Mouse (Mus musculus) liver, embryonic 13.5 days (tissue): Measurements from ENCODE around the gene Tbx3. TPM values are rescaled to one million over a fixed set of nuclear protein-coding genes. Genes with fewer than 3 reads are reported as not detected.

ENCODE experiments used
- ATAC-seq: fragments of 200-750 bp; cut with Nextera tagmentation; 2 replicates; pipeline ENCODE4 v1.8.0; 2017; ENCODE audit warnings: low read depth, mild to moderate bottlenecking, moderate number of reproducible peaks, moderate library complexity
- DNase-seq: peaks from one replicate; pipeline ENCODE4 v3.0.0; 2022
- H3K27ac ChIP-seq: fragments of 300-500 bp; sonication (generic); 2 replicates; pipeline ENCODE4 v1.5.1; 2015; ENCODE audit warnings: moderate library complexity, mild to moderate bottlenecking, inconsistent platforms
- H3K27me3 ChIP-seq: fragments of 300-500 bp; sonication (generic); 2 replicates; pipeline ENCODE4 v1.6.1; 2015; ENCODE audit warnings: mild to moderate bottlenecking, inconsistent platforms
- H3K36me3 ChIP-seq: fragments of 300-500 bp; sonication (generic); 2 replicates; pipeline ENCODE4 v1.6.1; 2015; ENCODE audit warnings: mild to moderate bottlenecking, inconsistent platforms
- H3K4me1 ChIP-seq: fragments of 300-500 bp; sonication (generic); replicated peaks from 2 replicates; pipeline ENCODE4 v1.6.1; 2015; ENCODE audit warnings: inconsistent platforms
- H3K4me2 ChIP-seq: fragments of 300-500 bp; sonication (generic); 2 replicates; pipeline ENCODE4 v1.6.1; 2015; ENCODE audit warnings: inconsistent platforms, mild to moderate bottlenecking, moderate library complexity
- H3K4me3 ChIP-seq: fragments of 300-500 bp; sonication (generic); replicated peaks from 2 replicates; pipeline ENCODE4 v1.5.1; 2015; ENCODE audit warnings: mild to moderate bottlenecking, inconsistent platforms
- H3K9ac ChIP-seq: fragments of 300-500 bp; sonication (generic); 2 replicates; pipeline ENCODE4 v1.6.1; 2015; ENCODE audit warnings: mild to moderate bottlenecking, inconsistent platforms
- H3K9me3 ChIP-seq: fragments of 300-500 bp; sonication (generic); replicated peaks from 2 replicates; pipeline ENCODE4 v1.6.1; 2016; ENCODE audit warnings: inconsistent platforms
- WGBS: fragments of 180-500 bp; shearing (Covaris S2); methylation state at CpG from one replicate; pipeline ENCODE4 v1.1.7; 2015; ENCODE audit not compliant: insufficient replicate concordance; 5-methylcytosine and 5-hydroxymethylcytosine counted together
- polyA plus RNA-seq: library from polyadenylated mRNA; unstranded; fragments of >200 nt; fragmentation: Nextera tagmentation; extraction: Ambion mirVana; gene quantifications from 2 replicates; pipeline ENCODE4 v1.2.1, GENCODE M21; 2015

Tbx3 gene
- polyA plus RNA-seq, 1 experiment from 2014 or later: 4.1 TPM

DNA sequence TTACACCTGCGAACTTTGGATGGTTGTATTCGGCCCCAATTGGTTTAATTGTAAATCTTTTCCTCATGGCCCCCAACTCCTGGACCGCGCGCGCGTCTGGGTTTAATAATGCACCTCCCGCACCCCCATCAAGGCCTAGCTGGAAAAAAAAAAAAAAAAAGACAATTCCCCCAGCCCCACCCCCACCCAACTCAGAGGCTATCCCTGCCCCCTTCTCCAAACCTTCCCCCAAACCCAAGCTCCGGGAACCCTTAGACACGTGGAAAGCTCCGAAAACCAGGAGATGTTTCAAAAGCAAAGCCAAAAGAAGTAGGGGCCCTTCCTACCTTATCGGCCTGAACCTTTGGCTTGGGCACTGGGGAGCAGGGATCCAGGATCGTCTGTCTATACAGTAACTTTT lies 8.1 kb upstream of the Tbx3 start:
- 7% methylated on average over 13 of the region's 13 CpGs for WGBS
- Histone ChIP-seq H3K4me2 (peak overlapping the region; percentile 17; the same call in 1 of the 2 replicates), H3K4me1 (no peaks in the 10 kb centered on the region), H3K27me3 (peaks cover 100% of the 10 kb centered on the region), H3K4me3 (no peak overlapping the region), H3K27ac (no peak overlapping the region), H3K9me3 (no peaks in the 10 kb centered on the region), H3K9ac (no peak overlapping the region), H3K36me3 (no peaks in the 10 kb centered on the region)
- ATAC-seq (no peak), DNase-seq (no peak)

GRCm38 (mm10) chr5:119662731-119663130 lies 7.7 kb upstream of the Tbx3 start:
- no peak overlapping the region for H3K4me3 ChIP-seq
- DNase-seq (no peak), ATAC-seq (no peak)
- no peak overlapping the region for H3K27ac ChIP-seq
- no peaks in the 10 kb centered on the region for H3K4me1 ChIP-seq
- peaks cover 100% of the 10 kb centered on the region for H3K27me3 ChIP-seq
- H3K4me2 ChIP-seq: peak overlapping the region; percentile 17; the same call in 1 of the 2 replicates
- no peaks in the 10 kb centered on the region for H3K9me3 ChIP-seq
- no peaks in the 10 kb centered on the region for H3K36me3 ChIP-seq
- WGBS: 5% methylated on average over 12 of the region's 12 CpGs
- no peak overlapping the region for H3K9ac ChIP-seq

GRCm38 (mm10) chr5:119663241-119663640 lies 7.2 kb upstream of the Tbx3 start:
- Histone ChIP-seq H3K4me3 (no peak overlapping the region), H3K4me2 (peak overlapping the region; percentile 33; the same call in 1 of the 2 replicates), H3K4me1 (no peaks in the 10 kb centered on the region; the same call in 1 of the 2 replicates), H3K9me3 (no peaks in the 10 kb centered on the region), H3K9ac (no peak overlapping the region), H3K27ac (no peak overlapping the region), H3K27me3 (peaks cover 100% of the 10 kb centered on the region), H3K36me3 (no peaks in the 10 kb centered on the region)
- ATAC-seq (no peak), DNase-seq (no peak)
- WGBS: 3% methylated on average over 15 of the region's 15 CpGs

- H3K27ac ChIP-seq: no peak overlapping the region
- ATAC-seq (no peak), DNase-seq (no peak)
- H3K4me2 ChIP-seq: no peak overlapping the region
- no peak overlapping the region for H3K4me3 ChIP-seq
- H3K9ac ChIP-seq: no peak overlapping the region
- H3K9me3 ChIP-seq: no peaks in the 10 kb centered on the region
- 5% methylated on average over 5 of the region's 5 CpGs for WGBS
- no peaks in the 10 kb centered on the region for H3K36me3 ChIP-seq
- no peaks in the 10 kb centered on the region; the same call in 1 of the 2 replicates for H3K4me1 ChIP-seq
- H3K27me3 ChIP-seq: peaks cover 100% of the 10 kb centered on the region
Measured at GRCm38 (mm10) chr5:119663747-119664146, 6.7 kb upstream of the Tbx3 start.

DNA sequence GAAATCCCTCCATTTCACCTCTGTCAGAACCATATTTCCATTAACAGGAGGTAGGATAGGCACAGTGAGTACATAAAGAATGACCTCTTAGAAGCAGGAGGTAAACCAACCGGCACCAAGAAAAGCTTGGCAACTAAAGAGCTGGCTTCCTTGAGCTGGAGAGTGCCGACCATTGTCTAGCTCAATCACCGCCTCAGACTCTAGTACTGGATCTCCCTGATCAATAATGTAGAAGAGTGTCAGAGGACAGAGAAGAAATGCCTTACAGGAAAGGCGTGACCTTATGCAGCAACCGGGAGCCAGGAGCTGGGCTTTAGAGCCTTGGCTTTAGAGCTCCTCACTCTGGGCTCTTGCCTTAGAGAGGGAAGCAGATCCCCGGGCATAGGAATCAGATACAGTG lies 4.7 kb upstream of the Tbx3 start:
- 11% methylated on average over 6 of the region's 6 CpGs for whole genome bisulfite sequencing
- H3K27ac ChIP-seq: no peak overlapping the region
- H3K4me3 ChIP-seq: no peak overlapping the region
- H3K9me3 ChIP-seq: no peaks in the 10 kb centered on the region
- no peak overlapping the region for H3K4me2 ChIP-seq
- ATAC-seq (no peak), DNase-seq (no peak)
- H3K9ac ChIP-seq: no peak overlapping the region
- H3K36me3 ChIP-seq: no peaks in the 10 kb centered on the region
- peaks cover 2% of the 10 kb centered on the region; the same call in 1 of the 2 replicates for H3K4me1 ChIP-seq
- H3K27me3 ChIP-seq: peaks cover 100% of the 10 kb centered on the region

GRCm38 (mm10) chr5:119667356-119667940 lies 3.0 kb upstream of the Tbx3 start:
- H3K4me3 ChIP-seq: no peak overlapping the region
- WGBS: 15% methylated on average over 13 of the region's 13 CpGs
- ATAC-seq (no peak), DNase-seq (no peak)
- H3K4me1 ChIP-seq: peaks cover 2% of the 10 kb centered on the region; the same call in 1 of the 2 replicates
- no peak overlapping the region; the same call in 1 of the 2 replicates for H3K27ac ChIP-seq
- no peak overlapping the region for H3K9ac ChIP-seq
- H3K27me3 ChIP-seq: peaks cover 100% of the 10 kb centered on the region
- H3K9me3 ChIP-seq: no peaks in the 10 kb centered on the region
- H3K4me2 ChIP-seq: no peak overlapping the region
- H3K36me3 ChIP-seq: no peaks in the 10 kb centered on the region

DNA sequence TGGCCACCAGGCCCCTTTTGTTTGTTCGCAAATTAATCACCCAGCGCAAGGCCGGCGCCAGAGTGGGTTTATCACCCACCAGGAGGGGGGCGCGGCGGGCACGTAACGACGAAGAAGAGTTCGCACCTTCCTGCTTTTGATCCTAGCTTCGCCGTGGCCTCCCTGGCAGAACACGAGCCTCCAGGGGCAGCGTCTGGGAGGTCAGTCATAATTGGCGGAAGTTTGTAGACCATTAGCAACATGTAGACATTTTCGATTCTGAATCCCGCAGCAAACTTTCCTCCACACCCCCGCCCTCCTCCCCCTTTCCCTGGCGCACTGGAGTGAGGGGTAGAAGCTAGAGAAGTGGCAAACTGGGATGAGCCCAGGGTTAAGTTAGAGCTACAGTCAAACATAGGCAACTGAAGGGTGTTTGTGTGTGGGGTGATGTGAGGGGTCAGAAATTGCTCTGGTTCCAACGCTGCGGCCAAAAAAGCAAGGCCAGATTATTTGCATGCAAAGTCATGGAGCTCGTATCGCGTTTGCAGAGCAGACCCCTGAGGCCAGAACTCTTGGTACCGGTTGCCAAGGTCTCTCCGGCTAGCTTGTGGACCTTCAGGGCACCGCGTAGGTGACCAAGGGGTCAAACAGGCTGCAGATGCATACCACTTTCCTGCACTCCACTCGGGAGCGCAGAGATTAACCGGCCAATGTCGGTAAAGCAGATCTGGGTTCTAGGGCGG lies 2.1 kb upstream of the Tbx3 start:
- no peaks in the 10 kb centered on the region for H3K9me3 ChIP-seq
- no peaks in the 10 kb centered on the region for H3K36me3 ChIP-seq
- peak overlapping the region; percentile 60 for H3K4me2 ChIP-seq
- DNase-seq: no peak
- 3% methylated on average over 34 of the region's 34 CpGs for WGBS
- ATAC-seq: no peak
- 0 out of 2 replicates have a peak overlapping the region, but pooled peaks have one; percentile 4 for H3K4me3 ChIP-seq
- peaks cover 2% of the 10 kb centered on the region; the same call in 1 of the 2 replicates for H3K4me1 ChIP-seq
- peak overlapping the region; percentile 79 for H3K27ac ChIP-seq
- peaks cover 100% of the 10 kb centered on the region for H3K27me3 ChIP-seq
- H3K9ac ChIP-seq: no peak overlapping the region

DNA sequence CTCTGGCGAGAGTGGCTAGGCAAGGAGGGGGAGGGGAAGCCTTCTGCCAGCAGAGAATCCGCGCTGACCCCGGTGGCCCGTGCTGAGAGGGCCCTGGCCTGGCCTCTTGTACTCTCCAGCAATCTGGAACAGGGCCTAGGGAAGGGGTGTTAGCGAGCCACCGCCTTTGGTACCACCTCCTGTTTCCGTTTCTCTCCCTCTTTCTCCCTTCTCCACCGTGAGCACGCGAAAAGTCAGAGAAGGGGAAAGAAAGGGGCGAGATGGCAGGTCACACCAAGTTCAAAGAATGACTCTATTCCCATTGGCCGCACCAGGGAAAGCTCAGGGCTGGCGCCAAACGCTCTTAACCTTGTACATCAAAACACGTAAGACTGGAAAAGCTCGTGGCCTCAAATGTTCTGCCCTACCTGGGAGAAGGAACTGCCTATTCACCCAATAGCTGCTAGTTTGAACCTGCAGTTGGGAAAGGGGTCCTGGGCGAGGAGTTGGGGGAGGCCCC lies 1.5 kb upstream of the Tbx3 start:
- Histone ChIP-seq H3K9ac (no peak overlapping the region; the same call in 1 of the 2 replicates), H3K9me3 (no peaks in the 10 kb centered on the region), H3K4me2 (peak overlapping the region; percentile 60), H3K27ac (peak overlapping the region; percentile 79), H3K36me3 (no peaks in the 10 kb centered on the region), H3K27me3 (peaks cover 100% of the 10 kb centered on the region), H3K4me3 (no peak overlapping the region), H3K4me1 (peaks cover 2% of the 10 kb centered on the region; the same call in 1 of the 2 replicates)
- DNase-seq (no peak), ATAC-seq (no peak)
- 3% methylated on average over 17 of the region's 18 CpGs for WGBS

- Histone ChIP-seq H3K4me3 (peak overlapping the region; percentile 55), H3K27ac (peak overlapping the region; percentile 79), H3K27me3 (peaks cover 100% of the 10 kb centered on the region), H3K9ac (peak overlapping the region; percentile 63), H3K9me3 (no peaks in the 10 kb centered on the region), H3K4me1 (peaks cover 2% of the 10 kb centered on the region; the same call in 1 of the 2 replicates), H3K4me2 (peak overlapping the region; percentile 60), H3K36me3 (no peaks in the 10 kb centered on the region)
- ATAC-seq: no peak
- DNase-seq: no peak
- 2% methylated on average over 56 of the region's 61 CpGs for WGBS
Measured at GRCm38 (mm10) chr5:119669741-119670565, 516 bp upstream of the Tbx3 start.

DNA sequence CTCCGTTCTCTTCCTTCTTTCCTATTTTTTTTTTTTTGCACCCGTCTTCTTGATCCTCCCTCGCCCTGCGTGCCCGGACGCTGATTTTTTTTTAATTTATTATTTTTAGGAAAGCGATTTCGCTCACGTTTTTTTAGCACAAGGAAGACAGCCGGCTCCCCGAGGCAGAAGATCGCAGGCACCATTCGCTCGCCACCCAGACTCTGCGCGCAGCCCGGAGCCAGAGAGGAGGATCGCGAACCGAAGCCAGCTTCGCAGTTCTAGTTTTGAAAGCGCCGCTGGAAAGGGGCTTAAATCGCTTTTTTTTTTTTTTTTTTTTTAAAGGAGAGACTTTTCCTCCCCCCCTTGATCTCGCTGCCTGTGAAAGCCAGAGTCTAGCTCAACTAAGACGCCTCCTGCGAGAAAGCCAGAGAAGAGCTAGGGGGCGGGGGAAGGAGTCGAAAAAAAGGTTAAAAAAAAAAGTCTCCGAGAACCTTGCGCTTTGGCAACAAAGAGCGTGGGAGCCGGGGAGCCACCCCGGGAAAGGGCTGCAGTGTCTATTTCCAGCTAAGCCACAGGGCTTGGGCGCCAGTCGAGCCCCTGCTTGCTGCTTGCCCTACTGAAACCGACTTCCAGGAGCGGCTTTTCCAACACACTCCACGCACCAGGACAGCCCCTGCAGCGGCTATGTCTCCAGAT lies 794 bp downstream of the Tbx3 start:
- WGBS: under 1% methylated on average over 40 of the region's 40 CpGs
- H3K9me3 ChIP-seq: no peaks in the 10 kb centered on the region
- DNase-seq: no peak

More for the DNA sequence above, 794 bp downstream of the Tbx3 start:
- Histone ChIP-seq H3K4me3 (peak overlapping the region; percentile 55), H3K4me1 (peaks cover 2% of the 10 kb centered on the region; the same call in 1 of the 2 replicates), H3K36me3 (no peaks in the 10 kb centered on the region), H3K27ac (peak overlapping the region; percentile 63), H3K27me3 (peaks cover 100% of the 10 kb centered on the region), H3K4me2 (peak overlapping the region; percentile 60), H3K9ac (peak overlapping the region; percentile 66)
- ATAC-seq: no peak
